Mouse (Mus musculus) adrenal gland, adult 8-10 months (tissue): ENCODE measurements around the gene Cerk. TPM values are rescaled to one million over a fixed set of nuclear protein-coding genes. Genes with fewer than 3 reads are reported as not detected.
"Not testable (repeated sequence)": the region's sequence is repeated elsewhere in the genome, so short reads cannot be mapped to it uniquely, and the experiment has no call there.

Experiments used
- DNase-seq: peaks from one replicate; pipeline ENCODE4 v3.0.0; 2022
- total RNA-seq, 4 experiments: library from RNA; stranded (reverse); gene quantifications; 2 replicates each; pipeline ENCODE4 v1.2.4; 2022

Gene Cerk
- total RNA-seq, 4 experiments from 2014 or later = 33.3 to 53.8 (median 43.4) TPM

- peak; percentile 62 for DNase-seq
These were observed 73.1 kb downstream of the Cerk start for GRCm38 (mm10) chr15:86112707-86113341.

DNA sequence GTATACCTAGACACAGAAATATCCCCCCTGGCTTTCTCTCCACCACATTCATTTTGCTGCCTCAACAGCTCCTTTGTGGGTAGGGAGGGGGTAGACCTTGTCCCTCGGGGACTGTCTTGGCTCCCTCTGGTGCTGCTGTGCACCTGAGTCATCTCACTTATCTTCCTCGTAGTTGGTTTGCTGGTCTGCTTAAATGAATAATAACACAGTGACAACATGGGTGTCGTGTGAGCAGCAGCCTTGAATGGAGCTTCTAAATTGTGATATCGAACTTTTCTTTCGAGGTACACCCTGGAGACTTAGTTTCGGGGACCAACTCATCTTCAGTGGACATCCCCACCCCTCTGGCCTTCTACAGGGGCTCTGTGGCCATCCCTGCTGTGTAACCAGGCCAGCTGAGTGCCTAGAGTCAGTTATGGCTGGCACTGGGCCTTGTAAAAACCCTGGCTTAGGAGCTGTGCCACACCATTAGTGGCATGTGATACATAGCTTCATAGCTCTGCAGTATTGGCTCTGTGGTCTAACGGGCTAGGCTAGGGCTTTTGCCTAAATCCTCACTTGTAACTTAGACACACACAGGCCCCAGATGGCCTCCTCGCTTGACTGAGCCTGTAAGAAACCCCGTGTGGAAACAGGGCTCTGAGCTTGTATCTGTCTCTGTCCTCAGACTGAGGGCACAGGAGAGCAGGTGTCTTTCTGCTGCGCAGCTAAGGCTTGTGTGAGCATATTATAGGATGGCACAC is 75.4 kb downstream of the Cerk start:
- DNase-seq = no peak

DNA sequence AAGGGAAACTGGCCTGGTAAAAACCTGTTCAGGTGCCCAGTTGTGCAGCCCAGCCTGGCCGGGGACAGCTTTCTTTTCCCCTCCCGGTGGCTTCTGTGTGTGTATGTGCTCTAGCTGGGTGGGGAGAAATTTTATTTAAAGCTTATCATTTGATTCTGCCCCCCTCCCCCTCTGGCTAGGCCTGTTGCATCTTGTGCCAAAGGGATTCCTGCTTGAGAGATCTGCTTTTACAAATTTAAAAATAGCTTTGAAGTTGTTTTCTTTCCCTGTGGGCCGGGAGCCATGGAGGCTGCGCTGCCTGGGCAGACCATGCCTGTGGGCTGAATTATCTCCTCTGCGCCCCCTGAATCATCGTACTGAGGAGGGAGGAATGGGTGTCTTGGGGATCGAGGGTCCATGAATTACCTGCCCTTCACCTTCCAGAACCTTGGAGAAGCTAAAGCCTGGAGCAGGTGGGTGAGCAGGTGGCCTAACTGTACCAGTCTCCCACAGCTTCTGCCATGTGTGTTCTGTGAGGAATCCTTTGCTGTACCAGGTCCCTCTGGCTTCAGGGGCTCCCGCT is 76.2 kb downstream of the Cerk start:
- no peak for DNase-seq

GRCm38 (mm10) chr15:86109245-86109644 is 76.7 kb downstream of the Cerk start:
- no peak for DNase-seq

GRCm38 (mm10) chr15:86107831-86108471 is 78.0 kb downstream of the Cerk start:
- DNase-seq = no peak

DNA sequence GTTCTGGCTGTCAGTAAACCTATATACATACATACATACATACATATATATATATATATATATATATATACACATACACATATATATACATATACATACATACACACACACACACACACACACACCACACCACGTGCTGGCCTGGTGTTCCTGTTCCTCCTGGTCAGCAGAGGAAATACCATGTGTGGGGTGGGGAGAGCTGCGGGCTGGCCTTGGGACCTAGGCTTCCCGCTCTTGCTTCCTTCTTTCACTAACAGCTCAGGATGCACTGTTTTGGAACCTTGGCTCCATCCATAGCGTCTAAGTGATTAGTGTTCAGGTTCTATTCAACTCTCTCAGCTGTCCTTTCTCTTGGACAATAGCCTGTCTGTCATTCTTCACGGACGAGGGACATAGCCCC is 80.2 kb downstream of the Cerk start:
- DNase-seq = no peak

GRCm38 (mm10) chr15:86105345-86105697 is 80.6 kb downstream of the Cerk start:
- DNase-seq = no peak

- no peak for DNase-seq
These were observed 81.3 kb downstream of the Cerk start for GRCm38 (mm10) chr15:86104401-86105344.

- no peak for DNase-seq
These were observed 83.6 kb downstream of the Cerk start for GRCm38 (mm10) chr15:86102308-86102707.

DNA sequence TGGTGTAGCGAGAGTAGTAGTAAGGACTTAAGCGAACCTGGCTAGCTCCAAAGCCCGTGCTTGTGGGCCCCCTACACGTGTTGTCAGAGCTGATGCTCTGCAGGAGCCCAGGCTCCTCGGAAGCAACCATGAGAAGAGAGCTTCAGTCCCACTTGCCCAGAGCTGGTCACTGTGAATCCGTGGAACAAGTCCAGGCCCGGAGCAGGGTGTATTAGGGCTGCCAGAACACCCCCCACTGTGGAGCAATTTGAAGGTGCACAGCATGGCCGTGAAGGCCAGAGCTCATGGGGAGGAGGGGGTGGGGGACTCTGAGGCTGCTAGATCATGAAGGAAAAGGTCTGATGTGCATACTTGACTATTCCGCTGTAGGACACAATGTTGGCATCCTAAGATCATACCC is 84.4 kb downstream of the Cerk start:
- no peak for DNase-seq

GRCm38 (mm10) chr15:86097871-86098270 is 88.1 kb downstream of the Cerk start:
- no peak for DNase-seq

- not testable (repeated sequence) for DNase-seq
These were observed 89.3 kb downstream of the Cerk start for GRCm38 (mm10) chr15:86096604-86097020.

DNA sequence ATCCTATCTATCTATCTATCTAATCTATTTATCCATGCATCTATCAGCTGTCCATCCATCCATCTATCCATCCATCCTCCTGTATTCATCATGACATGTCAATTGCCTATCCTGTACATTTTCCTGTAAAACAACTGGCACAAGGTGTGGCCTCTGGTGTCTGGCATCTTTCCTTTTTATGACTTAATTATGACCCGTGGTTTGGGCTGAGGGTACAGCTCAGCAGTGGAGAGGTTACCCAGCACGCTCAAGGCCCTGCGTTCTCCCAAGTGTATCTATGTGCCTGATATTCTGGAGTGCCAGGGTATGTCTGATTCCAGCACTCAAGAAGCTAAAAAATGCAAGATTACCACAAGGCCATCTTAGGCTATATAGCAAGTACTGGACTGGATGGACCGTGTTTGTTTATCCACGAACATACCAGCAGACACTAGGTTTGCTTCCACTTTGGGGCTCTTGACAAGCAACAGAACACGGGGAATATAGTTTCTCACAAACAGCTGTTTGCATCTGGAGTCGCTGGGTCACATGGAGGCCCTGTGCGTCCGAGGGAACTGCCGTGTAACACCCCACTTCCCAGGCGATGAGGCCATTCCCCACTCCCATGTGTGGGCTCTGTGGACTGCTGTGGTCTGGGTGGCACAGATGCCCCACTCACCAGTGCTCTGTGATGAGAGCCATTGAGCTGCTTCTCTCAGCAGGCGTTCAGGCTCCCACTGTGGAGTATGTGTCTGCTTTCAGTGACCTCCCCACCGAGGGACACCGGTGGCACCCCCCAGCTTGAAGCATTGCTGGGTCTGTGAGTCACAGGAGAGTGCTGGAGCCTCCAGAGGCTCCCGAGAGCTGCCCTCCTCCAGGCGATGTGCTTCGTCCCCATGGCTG is 90.0 kb downstream of the Cerk start:
- DNase-seq = no peak

- no peak for DNase-seq
These were observed 91.4 kb downstream of the Cerk start for GRCm38 (mm10) chr15:86094324-86095121.

- no peak for DNase-seq
These were observed 92.7 kb downstream of the Cerk start for GRCm38 (mm10) chr15:86093236-86093635.

DNA sequence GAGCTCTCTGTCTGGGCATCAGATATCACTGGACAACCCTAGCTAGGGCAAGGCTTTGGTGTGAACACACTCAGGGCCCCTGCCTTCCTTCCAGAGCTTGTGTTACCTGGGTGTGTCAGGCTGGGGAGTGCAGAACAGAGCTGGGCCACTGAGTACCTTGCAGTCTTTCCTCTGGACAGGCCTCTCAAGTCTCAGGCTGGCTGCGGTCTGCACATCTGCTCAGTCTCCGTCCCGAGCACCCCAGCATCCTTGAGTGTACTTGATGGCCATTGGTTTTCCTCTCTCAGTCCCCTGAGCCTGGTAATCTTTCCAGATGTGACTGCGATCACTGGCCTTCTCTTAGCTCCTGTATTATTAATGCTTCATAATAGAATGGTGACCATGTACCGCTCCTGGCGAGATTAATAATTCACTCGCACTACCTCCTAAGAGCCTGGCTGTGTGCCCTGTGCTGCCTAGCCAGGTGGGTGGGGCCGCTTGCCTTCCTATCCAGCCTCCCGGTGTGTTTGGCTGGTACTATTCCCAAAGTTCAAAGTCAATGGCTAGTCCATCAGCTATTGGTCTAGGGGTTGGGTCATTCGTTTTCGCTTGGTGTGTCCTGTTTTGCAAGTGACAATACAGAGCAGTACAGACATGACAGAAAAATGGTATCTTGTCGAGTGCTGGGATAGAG is 93.8 kb downstream of the Cerk start:
- no peak for DNase-seq

GRCm38 (mm10) chr15:86091201-86091997 is 94.5 kb downstream of the Cerk start:
- no peak for DNase-seq

DNA sequence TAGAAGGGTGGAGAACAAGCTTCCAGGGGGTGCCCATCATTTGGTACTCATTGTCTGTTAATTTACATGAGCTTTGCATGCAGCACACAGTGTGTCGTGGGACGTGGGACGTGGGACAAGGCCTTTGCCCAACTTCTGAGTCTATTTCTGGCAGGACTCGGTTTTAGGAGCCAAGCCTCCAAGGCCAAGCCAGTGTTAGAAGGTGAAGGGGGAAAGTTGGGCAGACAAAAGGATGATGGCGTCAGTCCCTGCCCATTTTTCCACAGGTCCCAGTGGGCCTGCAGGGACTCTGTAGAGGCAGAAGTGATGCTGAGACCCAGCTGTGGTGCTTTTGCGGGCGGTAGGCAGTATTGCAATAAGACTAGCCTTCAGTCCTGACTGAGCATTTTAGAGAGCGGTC is 95.4 kb downstream of the Cerk start:
- DNase-seq = no peak

DNA sequence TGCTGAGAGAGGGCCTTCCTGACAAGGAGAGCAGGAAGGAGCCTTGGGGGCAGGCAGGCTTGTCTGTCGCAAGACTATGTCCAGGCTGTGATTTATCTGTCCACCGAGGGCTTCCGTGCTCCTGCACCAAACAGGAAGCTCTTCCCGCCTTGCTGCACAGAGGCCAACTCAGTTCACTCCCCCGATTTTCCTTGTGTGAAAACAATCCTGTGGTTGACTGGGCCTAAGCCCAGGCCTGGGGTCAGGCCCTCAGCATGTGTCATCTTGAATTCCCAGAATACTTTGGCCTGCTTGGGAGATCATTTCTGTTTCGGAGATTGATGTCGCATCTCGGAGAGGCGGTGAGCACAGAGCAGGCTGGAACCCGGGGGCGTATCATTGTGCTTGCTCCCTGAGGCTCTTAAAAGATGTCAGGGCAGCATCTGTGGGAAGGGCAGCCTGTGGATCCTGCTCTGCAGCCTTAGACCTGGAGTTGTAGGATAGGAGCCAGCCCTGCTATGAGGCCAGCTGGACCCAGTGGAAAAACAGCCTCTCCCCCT is 95.9 kb downstream of the Cerk start:
- DNase-seq = peak; percentile 83
